Mouse (Mus musculus) embryonic facial prominence, embryonic 15.5 days (tissue): ENCODE data around the gene Smim6. TPM values are rescaled to one million over a fixed set of nuclear protein-coding genes. Genes with fewer than 3 reads are reported as not detected.

Experiments
- ATAC-seq: fragments of 200-750 bp; cut with Nextera tagmentation; 2 replicates; pipeline ENCODE4 v1.8.0; 2017; ENCODE audit warnings: low read depth, moderate TSS enrichment; ENCODE audit not compliant: insufficient number of reproducible peaks, low FRiP score, low TSS enrichment
- H3K27ac ChIP-seq: fragments of 300-500 bp; sonication (generic); replicated peaks from 2 replicates; pipeline ENCODE4 v1.5.1; 2015; ENCODE audit warnings: mild to moderate bottlenecking, inconsistent platforms
- H3K27me3 ChIP-seq: fragments of 300-500 bp; sonication (generic); 2 replicates; pipeline ENCODE4 v1.6.1; 2015; ENCODE audit warnings: inconsistent platforms
- H3K36me3 ChIP-seq: fragments of 300-500 bp; sonication (generic); 2 replicates; pipeline ENCODE4 v1.6.1; 2015; ENCODE audit warnings: mild to moderate bottlenecking, inconsistent platforms
- H3K4me1 ChIP-seq: fragments of 300-500 bp; sonication (generic); 2 replicates; pipeline ENCODE4 v1.6.1; 2015; ENCODE audit warnings: inconsistent platforms
- H3K4me2 ChIP-seq: fragments of 300-500 bp; sonication (generic); replicated peaks from 2 replicates; pipeline ENCODE4 v1.6.1; 2015; ENCODE audit warnings: mild to moderate bottlenecking, inconsistent platforms
- H3K4me3 ChIP-seq: fragments of 300-500 bp; sonication (generic); replicated peaks from 2 replicates; pipeline ENCODE4 v1.5.1; 2015; ENCODE audit warnings: mild to moderate bottlenecking, inconsistent platforms
- H3K9ac ChIP-seq: fragments of 300-500 bp; sonication (generic); 2 replicates; pipeline ENCODE4 v1.6.1; 2015; ENCODE audit warnings: inconsistent platforms
- H3K9me3 ChIP-seq: fragments of 300-500 bp; sonication (generic); replicated peaks from 2 replicates; pipeline ENCODE4 v1.6.1; 2016; ENCODE audit warnings: inconsistent platforms
- WGBS: fragments of 180-500 bp; shearing (Covaris S2); methylation state at CpG from one replicate; pipeline ENCODE4 v1.1.7; 2015; 5-methylcytosine and 5-hydroxymethylcytosine counted together
- polyA plus RNA-seq: library from polyadenylated mRNA; unstranded; fragments of >200 nt; fragmentation: Nextera tagmentation; extraction: Ambion mirVana; gene quantifications from 2 replicates; pipeline ENCODE4 v1.2.1, GENCODE M21; 2015

The Smim6 gene
- polyA plus RNA-seq, 1 experiment from 2014 or later = 2.6 TPM

- H3K27ac ChIP-seq = no peak overlapping the region
- H3K27me3 ChIP-seq = no peaks in the 10 kb centered on the region
- ATAC-seq = no peak
- H3K9me3 ChIP-seq = no peaks in the 10 kb centered on the region
- 93% methylated on average over 9 of the region's 9 CpGs for WGBS
- no peak overlapping the region for H3K4me2 ChIP-seq
- no peak overlapping the region for H3K9ac ChIP-seq
- H3K36me3 ChIP-seq = peaks cover 84% of the 10 kb centered on the region
- no peak overlapping the region for H3K4me3 ChIP-seq
- peaks cover 2% of the 10 kb centered on the region for H3K4me1 ChIP-seq
Measured at GRCm38 (mm10) chr11:115962651-115963412, 51.0 kb downstream of the Smim6 start.

Other genes starting within 250 kb of the Smim6 start
- 94.9 and 114 TPM in 2 replicates for gene Grb2, start 203.4 kb upstream of the Smim6 start, polyA plus RNA-seq
- 24.2 and 25.0 TPM in 2 replicates for gene Tmem94, start 146.6 kb upstream of the Smim6 start, polyA plus RNA-seq
- gene Caskin2, start 98.4 kb upstream of the Smim6 start, polyA plus RNA-seq = 19.0 TPM in 2 replicates
- 31.5 and 34.8 TPM in 2 replicates for gene Tsen54, start 97.3 kb upstream of the Smim6 start, polyA plus RNA-seq
- 21.8 and 22.6 TPM in 2 replicates for gene Llgl2, start 88.0 kb upstream of the Smim6 start, polyA plus RNA-seq
- gene Myo15b, start 53.6 kb upstream of the Smim6 start, polyA plus RNA-seq = 0.54 and 0.57 TPM in 2 replicates
- gene Smim5, start 12.1 kb upstream of the Smim6 start, polyA plus RNA-seq = 19.6 and 23.0 TPM in 2 replicates
- gene Sap30bp, start 21.3 kb downstream of the Smim6 start, polyA plus RNA-seq = 32.9 and 38.1 TPM in 2 replicates
- gene Recql5, start 21.5 kb downstream of the Smim6 start, polyA plus RNA-seq = 21.4 and 23.9 TPM in 2 replicates
- 21.1 and 21.5 TPM in 2 replicates for gene Itgb4, start 62.7 kb downstream of the Smim6 start, polyA plus RNA-seq
- 173 and 176 TPM in 2 replicates for gene Galk1, start 100.7 kb downstream of the Smim6 start, polyA plus RNA-seq
- 1,738 and 1,786 TPM in 2 replicates for gene H3f3b, start 115.9 kb downstream of the Smim6 start, polyA plus RNA-seq
- 36.8 and 42.2 TPM in 2 replicates for gene Unk, start 118.3 kb downstream of the Smim6 start, polyA plus RNA-seq
- gene Unc13d, start 165.9 kb downstream of the Smim6 start, polyA plus RNA-seq = 4.3 and 4.8 TPM in 2 replicates
- 68.6 and 90.8 TPM in 2 replicates for gene Wbp2, start 175.0 kb downstream of the Smim6 start, polyA plus RNA-seq
- gene Trim47, start 215.2 kb downstream of the Smim6 start, polyA plus RNA-seq = 25.1 and 27.6 TPM in 2 replicates
- 5.2 and 6.1 TPM in 2 replicates for gene Trim65, start 219.1 kb downstream of the Smim6 start, polyA plus RNA-seq
- gene Mrpl38, start 226.9 kb downstream of the Smim6 start, polyA plus RNA-seq = 86.9 and 93.7 TPM in 2 replicates